8 mouse cellular contexts compared by ENCODE assay signal in genomic region chrX:12840160-12841020, GRCm38 (mm10).
DNase-seq lines count a peak whose midpoint lies in the region; ATAC-seq and TF ChIP-seq lines count a peak whose summit lies in the region.

No protein-coding gene starts in this region.

- peak; percentile 89 for ATAC-seq in hindbrain, embryonic 14.5 days (ENCODE audit: low FRiP score)
- peak; percentile 86 for ATAC-seq in lung, postnatal 0 days

- no peaks in the 10 kb centered on the region for H3K27me3 ChIP-seq in hindbrain, embryonic 14.5 days (ENCODE audit: control insufficient read depth, insufficient read depth, low read length)
- no peaks in the 10 kb centered on the region for H3K27me3 ChIP-seq in lung, postnatal 0 days (replicated peaks; ENCODE audit: insufficient read depth, low read length)

- DNase-seq in ZHBTc4 (ENCODE audit: low read depth, low spot score): peak; percentile 86
- DNase-seq in cerebellum, postnatal 36 days: peak; percentile 78 to 86
- peak; percentile 78 for DNase-seq in gastrocnemius, adult 18-20 months (ENCODE audit: low spot score)
- peak; percentile 84 for DNase-seq in hindbrain, embryonic 14.5 days (ENCODE audit: low spot score)
- peak; percentile 61 to 72 for DNase-seq in layer of hippocampus, postnatal 25 days (ENCODE audit: extremely low spot score in 1 of 2, low spot score in 1 of 2)
- DNase-seq in lung, postnatal 0 days (ENCODE audit: low spot score): peak; percentile 88
- DNase-seq in retina, adult 2 months (ENCODE audit: low read depth, low spot score): peak; percentile 30
- peak; percentile 54 for DNase-seq in urinary bladder, postnatal 25 days (ENCODE audit: low spot score)

- no peak for TF ChIP-seq CTCF in lung, postnatal 0 days (IDR thresholded peaks at IDR 0.05)

- peak overlapping the region; percentile 53 for H3K4me2 ChIP-seq in hindbrain, embryonic 14.5 days (replicated peaks)
- H3K4me2 ChIP-seq in lung, postnatal 0 days (replicated peaks; ENCODE audit: low read depth, low read length): peak overlapping the region; percentile 50

- no peaks in the 10 kb centered on the region for H3K36me3 ChIP-seq in hindbrain, embryonic 14.5 days (replicated peaks; ENCODE audit: control insufficient read depth, insufficient read depth)
- H3K36me3 ChIP-seq in lung, postnatal 0 days (ENCODE audit: insufficient read depth, low read length): no peaks in the 10 kb centered on the region

- peak overlapping the region; percentile 21 for H3K4me3 ChIP-seq in hindbrain, embryonic 14.5 days (replicated peaks; ENCODE audit: low read length)
- peak overlapping the region; percentile 31 for H3K4me3 ChIP-seq in lung, postnatal 0 days (ENCODE audit: low read depth, low read length)

- TF ChIP-seq EP300 in lung, postnatal 0 days (IDR thresholded peaks at IDR 0.05): no peak

- H3K9ac ChIP-seq in hindbrain, embryonic 14.5 days: peak overlapping the region; percentile 52
- H3K9ac ChIP-seq in lung, postnatal 0 days (replicated peaks; ENCODE audit: low read depth): no peak overlapping the region

- WGBS in hindbrain, embryonic 14.5 days: 19% methylated on average over 24 of the region's 25 CpGs
- 9% methylated on average over 25 of the region's 25 CpGs for WGBS in lung, postnatal 0 days

- H3K4me1 ChIP-seq in hindbrain, embryonic 14.5 days (replicated peaks; ENCODE audit: control insufficient read depth, insufficient read depth, low read length): 0 out of 2 replicates have a peak, but pooled peaks cover 4% of the 10 kb centered on the region
- H3K4me1 ChIP-seq in lung, postnatal 0 days (ENCODE audit: insufficient read depth, low read depth, low read length): no peaks in the 10 kb centered on the region

- H3K9me3 ChIP-seq in hindbrain, embryonic 14.5 days (ENCODE audit: control insufficient read depth, low read length): no peaks in the 10 kb centered on the region
- no peaks in the 10 kb centered on the region for H3K9me3 ChIP-seq in lung, postnatal 0 days (ENCODE audit: low read length)

- H3K27ac ChIP-seq in hindbrain, embryonic 14.5 days: peak overlapping the region; percentile 97
- H3K27ac ChIP-seq in lung, postnatal 0 days (ENCODE audit: low read length): peak overlapping the region; percentile 43; the same call in 1 of the 2 replicates

Comparison
In these comparisons a context has a peak if more than half of its experiments do, and no peak if none do; other contexts are left out.
1. Peak in every context shown above with its lines: DNase-seq, ATAC-seq, H3K4me3 ChIP-seq and H3K27ac ChIP-seq.
2. DNase-seq: peak in every context shown above with its lines; median percentile 88 in lung, postnatal 0 days; 86 in ZHBTc4; 84 in hindbrain, embryonic 14.5 days; 82 in cerebellum, postnatal 36 days; 78 in gastrocnemius, adult 18-20 months; 66 in layer of hippocampus, postnatal 25 days; 54 in urinary bladder, postnatal 25 days; 30 in retina, adult 2 months.